Mouse (Mus musculus) thymus, adult 2 months (tissue): ENCODE measurements at regions not wholly inside any gene's neighbourhood (a gene's known extent, or its start where the extent isn't known, plus 50 kb on each side); places are given as distances from the start of the nearest gene placed in this dataset.

Source experiments
- CTCF ChIP-seq: fragments of 200-500 bp; IDR thresholded peaks from 2 replicates; pipeline ENCODE4 v1.5.1; 2012; ENCODE audit warnings: mild to moderate bottlenecking, control low read depth, low read length, moderate library complexity, borderline replicate concordance; ENCODE audit not compliant: control insufficient read depth, poor library complexity, insufficient read depth; ENCODE audit errors: extremely low read depth
- POLR2A ChIP-seq: fragments of 200-500 bp; IDR thresholded peaks from 2 replicates; pipeline ENCODE4 v1.6.1; 2012; ENCODE audit warnings: mild to moderate bottlenecking, low read length, control low read depth, moderate library complexity; ENCODE audit not compliant: control insufficient read depth, poor library complexity, insufficient read depth; ENCODE audit errors: extremely low read depth

GRCm38 (mm10) chr5:75338439-75338838 lies 186.3 kb downstream of the Pdgfra start:
- TF ChIP-seq CTCF (no peak), POLR2A (no peak)
